Mouse (Mus musculus): ENCODE measurements around the gene Gm14569.

Gene Gm14569

DNA sequence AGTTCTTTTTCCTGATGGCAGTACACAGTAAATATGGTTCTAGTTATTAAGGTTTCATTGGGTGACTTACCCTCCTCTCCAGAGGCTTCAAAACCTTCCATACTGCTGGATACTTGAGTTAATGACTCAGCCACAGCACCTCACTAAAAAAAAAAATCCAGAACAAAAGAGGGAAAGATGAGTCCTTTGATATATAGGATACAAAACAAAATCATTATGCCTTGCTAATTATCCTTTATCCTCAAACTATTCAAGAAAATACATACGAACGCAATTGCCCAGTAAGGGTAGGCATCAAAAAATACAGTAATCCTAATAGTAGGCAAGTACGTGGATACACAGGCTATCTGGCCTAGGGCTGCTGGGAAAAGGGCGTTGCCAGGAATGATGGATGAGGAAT lies at the start of gene Gm14569:
Gm14569 (minus strand) TSS at position 101 of the 400 bp plus-strand sequence.
- DNase-seq (ENCODE audit: low spot score): no peak

DNA sequence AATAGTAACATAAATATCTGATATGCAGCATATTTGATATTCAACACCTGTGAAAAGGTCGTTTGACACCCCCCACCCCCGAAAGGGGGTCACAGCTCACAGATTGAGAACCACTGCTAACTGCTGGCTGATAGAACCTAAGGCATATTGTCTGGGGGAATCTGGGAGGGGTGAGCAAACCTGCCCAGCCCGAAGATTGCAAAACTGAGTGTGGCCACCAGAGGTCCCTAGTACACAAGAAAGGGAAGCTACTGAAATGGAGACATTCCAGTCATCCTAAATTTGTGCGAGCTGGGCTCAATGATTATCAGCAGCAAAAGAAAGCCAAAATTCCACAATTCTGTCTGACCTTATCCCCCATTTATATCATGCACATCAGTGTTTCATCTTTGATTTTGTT lies 42.9 kb upstream of the Gm14569 start:
- peak; percentile 57 for DNase-seq (ENCODE audit: low spot score)

DNA sequence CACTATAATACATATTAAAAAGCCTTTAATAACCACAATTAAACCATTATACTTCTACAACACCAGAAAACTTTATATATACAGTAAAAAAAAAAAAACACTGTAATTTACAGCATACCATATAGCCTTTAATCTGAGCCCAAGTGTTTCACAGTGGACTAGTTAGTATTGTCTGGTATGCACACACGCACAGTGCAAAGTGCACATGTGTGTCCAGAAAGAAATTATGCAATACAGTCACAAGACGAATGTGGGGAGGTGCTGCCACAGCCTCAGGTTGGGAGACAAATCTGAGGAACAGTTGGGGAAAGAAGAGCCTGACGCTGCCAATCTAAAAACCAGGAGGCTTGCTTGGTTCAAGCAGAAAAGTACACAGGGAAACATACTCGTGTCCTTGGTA lies 42.1 kb upstream of the Gm14569 start:
- DNase-seq (ENCODE audit: low spot score): no peak

DNA sequence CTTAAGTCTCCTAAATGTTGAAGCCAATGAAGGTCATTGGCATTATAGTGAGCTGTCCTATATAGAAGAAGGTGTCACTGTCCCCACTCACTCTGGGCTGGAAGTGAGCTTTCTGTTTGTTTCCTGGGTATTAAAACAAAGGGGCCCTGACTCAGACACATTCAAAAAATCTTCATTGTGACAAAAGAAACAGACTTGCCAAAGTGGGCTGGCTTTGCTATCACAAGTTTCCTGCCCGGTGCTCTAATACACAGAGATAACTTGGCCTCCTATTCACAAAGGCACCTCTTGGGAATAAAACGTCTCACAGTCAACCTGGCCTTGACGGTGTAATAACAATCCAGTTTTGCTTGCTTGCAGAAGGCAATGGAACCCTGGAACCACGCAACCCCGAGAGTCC lies 38.6 kb upstream of the Gm14569 start:
- DNase-seq (ENCODE audit: low spot score): no peak

DNA sequence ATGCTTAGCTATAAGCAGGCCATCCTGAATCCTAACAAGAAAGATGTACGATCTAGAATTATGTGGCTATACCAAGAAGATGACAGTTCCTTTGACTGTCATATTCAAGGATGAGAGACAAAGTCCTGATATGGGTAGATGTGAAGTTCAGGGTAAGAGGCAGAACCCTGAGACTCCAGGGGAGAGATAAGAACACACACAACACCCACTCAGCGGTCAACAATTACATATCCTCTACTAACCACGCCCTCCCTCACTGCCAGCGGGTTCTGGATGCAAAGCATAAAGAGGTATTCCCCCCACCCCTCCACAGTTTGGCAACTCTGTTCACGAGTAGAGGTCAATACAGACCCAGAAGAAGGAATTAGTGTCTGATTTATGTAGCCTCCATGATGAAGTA lies 32.1 kb upstream of the Gm14569 start:
- DNase-seq (ENCODE audit: low spot score): no peak

DNA sequence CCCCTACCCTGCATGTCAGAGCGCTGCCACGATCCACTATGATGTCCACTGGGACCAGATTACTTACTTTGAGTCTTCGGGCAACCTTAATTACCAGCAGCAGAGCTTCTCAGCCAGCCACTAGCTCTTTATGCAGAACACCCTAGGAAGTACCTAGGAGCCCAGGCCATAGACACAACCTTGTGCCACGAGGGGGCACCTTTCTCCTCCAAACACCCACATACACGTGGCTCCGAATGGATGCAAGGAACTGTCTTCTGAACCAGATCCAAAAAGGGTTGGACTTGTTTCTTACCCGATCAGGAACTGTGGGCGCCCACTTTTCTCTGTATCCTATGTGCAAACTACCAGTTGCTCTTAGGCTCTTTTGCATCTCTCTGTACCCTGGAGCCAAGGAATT lies 22.1 kb upstream of the Gm14569 start:
- peak; percentile 23 for DNase-seq (ENCODE audit: low spot score)

DNA sequence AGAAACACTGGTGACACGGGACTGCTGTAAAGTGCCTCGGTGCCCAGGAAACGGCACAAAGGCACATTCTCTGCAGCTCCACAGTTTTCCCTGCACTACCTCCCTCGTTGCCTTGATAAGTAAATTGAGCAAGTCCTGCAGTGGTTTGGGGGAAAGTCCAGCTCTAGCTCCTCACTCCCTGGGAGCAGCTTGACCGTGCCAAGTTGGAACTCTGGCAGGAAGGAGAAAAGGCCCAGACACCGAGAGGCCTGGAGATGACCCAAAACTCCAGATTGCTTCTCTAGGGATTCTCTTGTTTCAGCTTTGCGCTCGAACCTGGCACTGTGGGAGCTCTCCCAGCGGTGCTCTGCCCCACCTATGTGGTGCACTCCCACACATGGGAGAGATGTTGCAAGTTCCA lies 21.6 kb upstream of the Gm14569 start:
- DNase-seq (ENCODE audit: low spot score): no peak

DNA sequence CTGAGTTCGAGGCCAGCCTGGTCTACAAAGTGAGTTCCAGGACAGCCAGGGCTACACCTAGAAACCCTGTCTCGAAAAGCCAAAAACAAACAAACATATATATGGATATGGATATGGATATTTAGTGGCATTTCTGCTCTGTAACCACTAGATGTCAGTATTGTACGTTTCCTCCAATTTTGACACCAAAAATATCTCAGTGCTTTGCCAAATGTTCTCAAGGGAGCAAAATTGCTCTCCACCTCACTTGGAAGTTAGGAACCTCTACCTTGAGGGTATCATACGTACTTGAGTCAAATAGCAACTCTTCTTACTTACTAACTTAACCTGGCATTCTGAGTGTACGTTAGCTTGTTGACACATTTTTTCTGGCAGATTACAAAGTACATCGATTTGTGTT lies 15.2 kb upstream of the Gm14569 start:
- DNase-seq (ENCODE audit: low spot score): peak; percentile 9

DNA sequence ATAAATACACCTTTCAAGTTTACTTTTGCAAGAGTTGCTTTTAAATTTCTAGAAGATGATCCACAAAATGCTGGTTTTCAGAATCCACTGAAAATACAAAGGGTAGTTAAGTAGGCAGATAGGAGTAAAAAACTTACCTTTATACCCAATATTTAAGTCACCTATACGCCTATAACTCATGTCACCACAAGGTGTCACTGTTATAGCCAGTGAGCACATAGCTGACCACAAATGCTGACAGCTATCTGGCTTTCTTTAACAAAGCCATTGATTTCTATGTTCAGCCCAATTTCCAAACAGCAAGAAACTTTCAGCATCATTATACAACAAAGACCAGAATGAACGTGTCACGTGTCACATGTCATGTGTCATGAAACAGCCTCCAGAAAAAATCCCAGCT lies 2.1 kb downstream of the Gm14569 start:
- DNase-seq (ENCODE audit: low spot score): peak; percentile 8

DNA sequence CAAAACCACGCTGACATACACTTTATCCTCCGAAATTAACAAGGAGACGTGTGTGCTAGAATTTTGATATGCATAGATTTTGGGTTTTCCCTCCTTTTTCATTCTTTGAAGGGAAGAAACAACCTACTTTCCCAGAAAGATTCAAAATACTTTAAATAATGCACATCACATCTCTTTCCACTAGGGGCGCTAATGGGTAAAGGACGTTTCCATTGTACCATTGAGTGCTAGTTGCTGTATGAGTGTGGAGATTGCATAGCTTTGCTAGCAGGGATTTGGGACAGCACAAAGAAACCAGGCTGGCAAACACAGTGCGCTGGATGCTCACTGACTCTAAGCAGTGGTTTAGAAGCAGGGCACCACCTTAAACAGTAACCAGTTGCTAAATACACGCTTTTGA lies 3.6 kb downstream of the Gm14569 start:
- no peak for DNase-seq (ENCODE audit: low spot score)

DNA sequence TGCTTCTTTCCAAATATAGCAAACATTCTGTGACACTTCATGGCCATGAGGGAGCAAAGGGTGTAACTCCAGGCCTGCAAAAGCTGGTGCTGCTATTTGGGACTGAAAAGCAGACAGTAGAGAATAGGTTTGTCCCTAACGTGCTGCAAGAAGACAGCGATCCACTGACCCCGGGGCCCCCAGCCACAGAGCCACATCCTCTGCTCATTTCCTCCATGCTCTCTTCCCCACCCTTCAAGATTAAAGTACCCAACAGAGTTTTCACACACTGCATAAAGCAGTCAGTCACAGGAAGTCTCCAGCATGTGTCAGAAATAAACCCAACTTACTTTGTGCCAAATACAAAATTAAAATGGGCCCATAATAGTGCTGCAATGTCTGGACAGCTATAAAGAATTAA lies 16.8 kb downstream of the Gm14569 start:
- no peak for DNase-seq (ENCODE audit: low spot score)

DNA sequence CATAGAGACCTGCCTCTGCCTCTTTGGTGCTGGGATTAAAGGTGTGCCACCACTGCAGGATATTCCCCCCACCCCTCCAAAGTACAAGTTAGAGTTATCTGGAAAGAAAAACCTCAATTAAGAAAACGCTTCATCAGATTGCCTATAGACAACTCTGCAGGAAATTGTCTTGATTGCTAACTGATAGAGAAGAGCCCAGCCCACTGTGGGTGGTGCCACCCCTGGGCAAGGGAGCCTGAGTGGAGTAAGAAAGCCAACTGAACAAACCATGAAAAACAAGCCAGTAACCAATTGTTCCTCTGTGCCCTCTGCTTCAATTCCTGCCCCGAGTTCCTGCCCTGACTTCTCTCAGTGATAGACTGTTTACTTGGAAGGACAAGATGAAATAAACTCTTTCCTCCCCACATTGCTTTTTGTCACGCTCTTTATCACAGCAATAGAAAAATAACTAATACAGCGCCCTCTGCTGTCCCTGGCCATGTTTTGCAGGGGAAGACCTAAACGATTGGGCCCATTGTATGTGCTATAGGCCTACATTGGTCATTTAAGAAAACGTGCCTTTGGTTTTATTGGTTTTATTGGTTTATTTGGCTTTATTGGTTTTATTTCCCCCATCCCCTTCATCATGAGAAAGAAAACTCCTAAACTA lies 17.4 kb downstream of the Gm14569 start:
- DNase-seq (ENCODE audit: low spot score): no peak

DNA sequence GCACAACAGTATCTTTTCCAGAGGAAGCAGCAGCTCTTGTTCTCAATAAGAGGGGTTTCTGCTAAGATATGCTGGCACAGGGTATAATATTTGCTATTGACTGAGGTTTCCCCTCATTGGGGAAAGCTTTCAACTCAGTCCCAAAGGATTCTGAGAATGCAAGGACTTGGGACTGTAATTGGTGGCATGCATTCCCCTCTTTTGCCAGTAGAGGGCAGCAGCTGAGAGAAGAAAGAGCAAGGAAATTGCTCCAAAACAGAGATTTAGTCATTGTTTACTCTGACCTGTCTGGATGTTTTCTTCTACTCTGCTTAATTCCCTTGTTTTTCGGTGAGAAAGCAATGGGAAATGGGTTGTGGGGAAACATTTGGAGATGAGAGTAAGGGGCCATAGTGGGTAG lies 35.6 kb downstream of the Gm14569 start:
- DNase-seq (ENCODE audit: low spot score): peak; percentile 10

DNA sequence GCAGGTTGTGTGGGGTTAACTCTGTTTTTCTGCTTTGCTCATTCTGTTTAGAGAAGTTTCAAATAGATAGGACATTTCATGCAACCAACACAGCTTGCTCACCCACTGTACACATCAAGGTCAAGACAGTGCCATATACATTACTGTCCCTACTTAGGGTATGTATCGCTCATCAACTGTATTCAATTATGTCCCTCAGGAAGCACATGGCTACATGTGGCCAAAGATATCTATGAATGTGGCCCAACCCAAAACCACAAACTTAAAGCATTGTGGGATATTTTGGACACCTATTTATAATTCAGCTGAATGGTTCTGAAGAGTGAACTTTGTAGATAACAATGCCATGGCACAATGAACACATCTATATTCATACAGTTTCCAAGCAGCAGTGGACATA lies 53.7 kb downstream of the Gm14569 start:
- no peak for DNase-seq (ENCODE audit: low spot score)

DNA sequence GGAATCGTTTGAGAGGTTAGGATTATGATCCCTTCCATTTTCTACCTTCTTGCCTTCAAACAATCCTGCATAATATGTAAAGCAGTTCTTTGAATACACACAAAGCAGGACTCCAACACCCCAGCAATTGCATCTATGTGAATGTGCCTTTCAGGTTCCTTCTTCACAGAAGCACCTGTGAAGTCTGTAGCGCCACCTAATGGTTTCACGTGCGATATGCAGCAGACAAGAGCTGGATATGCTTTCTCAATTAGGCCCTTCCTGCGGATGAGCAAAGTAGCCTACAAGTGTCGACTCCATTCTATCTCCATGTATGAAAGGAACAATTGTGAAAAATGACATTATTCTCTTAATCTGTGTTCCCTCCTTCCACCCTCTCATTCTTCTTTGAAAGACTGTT lies 56.6 kb downstream of the Gm14569 start:
- DNase-seq (ENCODE audit: low spot score): no peak

DNA sequence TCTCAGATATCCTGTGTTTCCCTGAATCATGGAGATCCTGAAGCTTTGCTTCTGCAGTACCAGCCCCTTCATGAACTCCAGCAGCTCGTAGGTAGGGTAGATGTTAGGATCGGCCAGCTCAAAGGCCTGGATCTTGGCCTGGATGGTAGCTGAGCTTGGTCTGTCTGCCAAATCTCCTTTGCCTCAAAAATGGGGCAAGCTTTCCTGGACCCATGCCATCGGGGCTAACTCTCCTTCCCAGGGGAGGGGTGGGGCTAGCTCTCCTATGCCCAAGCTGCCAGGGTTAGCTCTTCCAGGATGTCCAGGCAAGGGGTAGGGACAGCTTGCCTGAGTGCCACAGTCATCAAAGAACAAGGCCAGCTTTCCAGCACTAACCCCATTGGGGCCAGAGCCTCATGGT lies 72.5 kb downstream of the Gm14569 start:
- no peak for DNase-seq (ENCODE audit: low spot score)

DNA sequence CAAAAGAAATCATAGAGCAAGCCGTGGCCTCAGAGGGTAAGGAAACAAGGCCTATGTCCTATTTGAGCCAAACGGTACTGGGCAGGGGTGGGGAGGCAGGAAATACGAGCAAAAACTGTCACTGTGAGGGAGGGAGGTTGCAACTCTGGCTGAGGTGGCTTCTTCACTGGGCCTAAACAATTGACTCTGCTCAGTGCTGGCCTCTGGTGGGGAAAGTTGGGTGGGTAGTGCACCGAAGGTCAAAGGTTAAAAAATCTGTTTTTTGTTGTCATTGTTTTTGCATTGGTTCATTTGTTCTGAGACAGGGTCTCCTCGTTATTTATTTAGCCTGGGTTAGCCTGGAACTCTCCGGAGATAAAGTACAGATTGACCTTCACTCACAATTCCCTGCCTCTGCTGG lies 89.3 kb downstream of the Gm14569 start:
- no peak for DNase-seq (ENCODE audit: low spot score)

DNA sequence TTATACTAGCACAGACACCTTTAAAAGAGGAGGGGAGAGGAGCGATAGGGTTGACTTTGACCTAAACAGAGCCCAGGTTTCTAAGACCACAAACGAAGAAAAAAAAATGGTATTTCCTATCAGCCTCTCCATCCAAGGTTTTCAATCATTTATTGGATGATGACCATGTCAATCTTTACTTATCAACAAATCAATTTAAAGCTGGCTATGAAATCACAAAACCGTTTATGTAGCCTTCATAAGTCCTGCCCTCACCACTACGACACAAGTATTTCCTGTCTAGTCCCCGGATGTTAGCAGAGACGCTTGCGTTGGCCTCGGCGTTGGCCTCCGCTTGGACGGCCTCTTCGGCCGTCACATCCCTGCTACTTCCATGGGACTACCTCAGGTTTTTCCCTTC lies 90.7 kb downstream of the Gm14569 start, which contains the start of gene Gm6268:
Gm6268 (plus strand) TSS at position 301 of the 400 bp plus-strand sequence.
- DNase-seq (ENCODE audit: low spot score): no peak

DNA sequence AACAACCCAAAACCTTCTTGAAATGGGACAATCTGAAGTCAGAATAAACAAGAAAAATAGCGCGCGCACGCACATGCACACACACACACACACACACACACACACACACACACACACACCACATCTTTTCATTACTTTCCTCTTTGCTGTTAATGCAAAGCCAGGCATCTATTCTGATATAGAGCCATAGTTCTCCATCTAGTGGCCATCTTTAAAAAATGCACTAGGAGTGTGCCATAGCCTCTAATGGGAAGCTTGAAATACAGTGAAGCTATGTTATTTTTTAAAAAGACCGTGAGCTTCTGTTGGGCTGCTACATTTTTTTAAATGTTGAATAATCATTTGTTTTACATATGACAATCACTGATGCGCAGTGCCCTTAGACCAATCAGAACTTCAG lies 98.4 kb downstream of the Gm14569 start:
- peak; percentile 34 for DNase-seq (ENCODE audit: low spot score)

DNA sequence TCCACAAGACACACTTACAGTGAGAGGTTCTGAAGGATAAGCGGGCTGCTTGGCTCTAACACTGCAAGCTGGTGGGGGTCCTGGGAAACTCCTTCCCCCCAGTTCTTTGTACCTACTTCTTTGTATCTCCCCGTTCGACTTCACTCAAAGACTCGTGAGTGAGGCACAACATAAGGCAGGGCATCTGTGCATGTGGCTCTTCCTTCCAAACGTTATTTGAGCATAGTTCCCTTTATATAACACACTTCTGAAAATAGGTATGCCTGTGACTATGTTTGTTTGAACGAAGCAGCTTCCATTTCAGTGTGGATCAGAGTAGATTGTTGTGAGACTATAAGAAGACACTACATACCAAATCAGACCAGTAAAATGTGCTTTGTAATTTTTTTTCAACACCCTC lies 99.0 kb downstream of the Gm14569 start:
- no peak for DNase-seq (ENCODE audit: low spot score)

DNA sequence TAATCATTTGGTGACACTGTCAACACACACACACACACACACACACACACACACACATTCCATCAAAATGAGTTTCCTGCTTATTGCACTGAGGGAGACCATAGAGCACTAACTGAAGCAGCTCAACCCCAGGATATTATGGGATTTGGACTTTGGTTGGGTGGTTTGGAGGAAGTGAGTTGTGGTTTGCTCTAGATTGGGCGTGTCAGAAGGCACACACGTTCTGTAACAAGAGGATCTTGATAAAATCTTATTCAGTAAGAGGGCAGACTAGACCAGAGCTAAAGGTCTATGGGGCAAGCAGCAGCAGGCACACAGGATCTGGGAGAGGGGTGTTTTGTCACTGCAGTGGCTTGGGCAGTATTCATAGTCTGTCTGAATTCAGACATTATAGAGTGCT lies 101.1 kb downstream of the Gm14569 start:
- no peak for DNase-seq (ENCODE audit: low spot score)

DNA sequence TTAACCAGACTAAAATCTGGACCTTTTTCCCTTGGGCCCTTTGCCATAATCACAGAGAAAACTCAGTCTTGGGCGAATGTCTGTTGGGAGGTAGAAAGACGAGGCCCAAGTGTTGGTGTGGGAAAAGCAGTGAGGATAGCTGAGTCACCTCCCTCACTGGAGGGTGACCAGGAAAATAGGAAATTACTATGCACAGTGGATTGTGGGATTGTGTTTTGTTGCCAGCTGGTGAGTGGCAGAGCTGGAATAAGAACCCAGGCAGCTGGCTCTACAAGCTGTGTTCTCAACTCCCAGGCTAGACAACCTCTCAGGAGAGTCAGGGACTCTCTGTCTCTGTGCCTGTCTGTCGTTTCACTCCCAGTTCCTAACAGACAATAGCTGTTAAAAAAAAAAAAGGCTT lies 101.7 kb downstream of the Gm14569 start:
- DNase-seq (ENCODE audit: low spot score): peak; percentile 9

DNA sequence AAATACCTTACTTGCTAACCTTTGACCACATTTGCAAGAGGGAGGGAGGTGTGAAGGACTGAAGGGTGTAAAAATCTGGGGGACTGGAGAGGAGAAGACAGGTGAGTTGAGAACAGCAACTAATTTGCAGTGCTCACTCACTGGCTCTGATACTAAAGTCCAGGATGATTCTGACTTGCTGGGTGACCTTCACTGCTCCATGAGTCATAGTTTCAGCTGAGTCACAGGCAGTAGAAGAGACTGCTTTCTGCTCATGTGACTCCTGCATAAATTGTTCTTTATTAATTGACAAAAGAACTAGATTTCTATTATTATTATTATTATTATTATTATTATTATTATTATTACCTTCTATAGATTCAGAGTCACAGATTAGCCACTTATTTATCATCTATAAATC lies 106.3 kb downstream of the Gm14569 start:
- DNase-seq (ENCODE audit: low spot score): no peak

Measured in MN1 (cell line).